Mouse (Mus musculus) liver, embryonic 14.5 days (tissue): ENCODE data around the gene Tyw1.

Experiments
- CTCF ChIP-seq: IDR thresholded peaks from 2 replicates; pipeline ENCODE4 v1.5.1; 2016; ENCODE audit warnings: antibody characterized with exemption, low read depth, control low read depth
- EP300 ChIP-seq: IDR thresholded peaks from 2 replicates; pipeline ENCODE4 v1.6.1; 2016; ENCODE audit warnings: antibody characterized with exemption, low read depth

DNA sequence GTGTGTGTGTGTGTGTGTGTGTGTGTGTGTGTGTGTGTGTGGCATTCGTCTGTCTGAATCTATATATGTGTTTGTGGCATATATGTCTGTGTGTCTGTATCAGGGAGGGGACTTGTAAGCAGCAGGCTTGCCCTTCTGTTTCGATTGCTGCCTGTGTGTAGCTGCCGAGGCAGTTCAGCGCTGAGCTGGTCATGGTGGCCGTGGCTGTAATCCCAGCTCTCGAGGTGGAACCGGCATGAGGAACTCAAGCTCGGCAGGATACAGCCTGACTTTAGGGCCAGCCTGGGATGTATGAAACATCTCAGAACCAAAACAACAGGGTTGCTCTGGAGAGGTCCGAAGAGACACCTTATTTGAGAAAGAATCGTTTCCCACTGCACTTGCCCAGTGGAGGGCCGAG lies 78.6 kb downstream of the Tyw1 start:
- TF ChIP-seq CTCF, result no peak
- no peak for TF ChIP-seq EP300
